Mouse (Mus musculus) hindbrain, embryonic 13.5 days (tissue): ENCODE results near the gene Cyth3. TPM values are rescaled to one million over a fixed set of nuclear protein-coding genes. Genes with fewer than 3 reads are reported as not detected.

Source experiments
- ATAC-seq: fragments of 200-750 bp; cut with Nextera tagmentation; 2 replicates; pipeline ENCODE4 v1.8.0; 2017; ENCODE audit warnings: moderate TSS enrichment; ENCODE audit not compliant: low FRiP score
- H3K27ac ChIP-seq: fragments of 300-500 bp; sonication (generic); 2 replicates; pipeline ENCODE4 v1.5.1; 2015; ENCODE audit warnings: inconsistent platforms, mild to moderate bottlenecking, moderate library complexity
- H3K27me3 ChIP-seq: fragments of 300-500 bp; sonication (generic); 2 replicates; pipeline ENCODE4 v1.6.1; 2015; ENCODE audit warnings: mild to moderate bottlenecking, inconsistent platforms
- H3K36me3 ChIP-seq: fragments of 300-500 bp; sonication (generic); 2 replicates; pipeline ENCODE4 v1.6.1; 2015; ENCODE audit warnings: mild to moderate bottlenecking, inconsistent platforms
- H3K4me1 ChIP-seq: fragments of 300-500 bp; sonication (generic); replicated peaks from 2 replicates; pipeline ENCODE4 v1.6.1; 2015; ENCODE audit warnings: inconsistent platforms
- H3K4me2 ChIP-seq: fragments of 300-500 bp; sonication (generic); 2 replicates; pipeline ENCODE4 v1.6.1; 2015; ENCODE audit warnings: inconsistent platforms, mild to moderate bottlenecking, moderate library complexity
- H3K4me3 ChIP-seq: fragments of 300-500 bp; sonication (generic); 2 replicates; pipeline ENCODE4 v1.5.1; 2015; ENCODE audit warnings: mild to moderate bottlenecking, inconsistent platforms
- H3K9ac ChIP-seq: fragments of 300-500 bp; sonication (generic); 2 replicates; pipeline ENCODE4 v1.6.1; 2015; ENCODE audit warnings: mild to moderate bottlenecking, inconsistent platforms
- H3K9me3 ChIP-seq: fragments of 300-500 bp; sonication (generic); 2 replicates; pipeline ENCODE4 v1.6.1; 2016; ENCODE audit warnings: inconsistent platforms
- WGBS: fragments of 180-500 bp; shearing (Covaris S2); methylation state at CpG from one replicate; pipeline ENCODE4 v1.1.7; 2015; 5-methylcytosine and 5-hydroxymethylcytosine counted together
- polyA plus RNA-seq: library from polyadenylated mRNA; unstranded; fragments of >200 nt; fragmentation: Nextera tagmentation; extraction: Ambion mirVana; gene quantifications from 2 replicates; pipeline ENCODE4 v1.2.1, GENCODE M21; 2015

The Cyth3 gene
- polyA plus RNA-seq, 1 experiment from 2014 or later = 34.2 TPM

GRCm38 (mm10) chr5:143630738-143631137 is 8.5 kb downstream of the Cyth3 start:
- H3K4me2 ChIP-seq = no peak overlapping the region
- no peak overlapping the region for H3K4me3 ChIP-seq
- no peaks in the 10 kb centered on the region for H3K36me3 ChIP-seq
- H3K9me3 ChIP-seq = no peaks in the 10 kb centered on the region
- H3K9ac ChIP-seq = no peak overlapping the region
- H3K27ac ChIP-seq = no peak overlapping the region
- ATAC-seq = no peak
- WGBS = 91% methylated on average over 8 of the region's 8 CpGs
- peaks cover 36% of the 10 kb centered on the region for H3K4me1 ChIP-seq
- no peaks in the 10 kb centered on the region for H3K27me3 ChIP-seq

- H3K27me3 ChIP-seq = no peaks in the 10 kb centered on the region
- H3K9me3 ChIP-seq = no peaks in the 10 kb centered on the region
- no peak overlapping the region for H3K4me2 ChIP-seq
- ATAC-seq = no peak
- no peak overlapping the region for H3K4me3 ChIP-seq
- no peak overlapping the region for H3K9ac ChIP-seq
- WGBS = 90% methylated on average over 8 of the region's 8 CpGs
- H3K36me3 ChIP-seq = no peaks in the 10 kb centered on the region
- H3K27ac ChIP-seq = no peak overlapping the region
- peaks cover 33% of the 10 kb centered on the region for H3K4me1 ChIP-seq
These were observed 9.3 kb downstream of the Cyth3 start for GRCm38 (mm10) chr5:143631559-143631958.

GRCm38 (mm10) chr5:143632674-143633557 is 10.7 kb downstream of the Cyth3 start:
- Histone ChIP-seq H3K4me2 (no peak overlapping the region), H3K4me3 (no peak overlapping the region), H3K27me3 (no peaks in the 10 kb centered on the region), H3K9ac (no peak overlapping the region), H3K27ac (peak overlapping the region; percentile 44; the same call in 1 of the 2 replicates), H3K9me3 (no peaks in the 10 kb centered on the region), H3K36me3 (no peaks in the 10 kb centered on the region), H3K4me1 (peaks cover 34% of the 10 kb centered on the region)
- ATAC-seq = no peak
- WGBS = 62% methylated on average over 9 of the region's 9 CpGs

- Histone ChIP-seq H3K9ac (peak overlapping the region; percentile 55; the same call in 1 of the 2 replicates), H3K4me2 (no peak overlapping the region), H3K36me3 (no peaks in the 10 kb centered on the region), H3K4me3 (no peak overlapping the region), H3K4me1 (peaks cover 38% of the 10 kb centered on the region), H3K27ac (peak overlapping the region; percentile 44; the same call in 1 of the 2 replicates), H3K27me3 (no peaks in the 10 kb centered on the region), H3K9me3 (no peaks in the 10 kb centered on the region)
- 67% methylated on average over 5 of the region's 5 CpGs for WGBS
- ATAC-seq = no peak
These were observed 11.3 kb downstream of the Cyth3 start for GRCm38 (mm10) chr5:143633558-143633871.

GRCm38 (mm10) chr5:143633877-143634276 is 11.6 kb downstream of the Cyth3 start:
- WGBS = 70% methylated on average over 4 of the region's 4 CpGs
- Histone ChIP-seq H3K4me2 (no peak overlapping the region), H3K9me3 (no peaks in the 10 kb centered on the region), H3K27ac (0 out of 2 replicates have a peak overlapping the region, but pooled peaks have one; percentile 44), H3K9ac (peak overlapping the region; percentile 55; the same call in 1 of the 2 replicates), H3K36me3 (no peaks in the 10 kb centered on the region), H3K4me1 (peaks cover 38% of the 10 kb centered on the region), H3K4me3 (no peak overlapping the region), H3K27me3 (no peaks in the 10 kb centered on the region)
- no peak for ATAC-seq

- Histone ChIP-seq H3K27me3 (no peaks in the 10 kb centered on the region), H3K36me3 (no peaks in the 10 kb centered on the region), H3K4me1 (peaks cover 38% of the 10 kb centered on the region), H3K9me3 (no peaks in the 10 kb centered on the region), H3K4me2 (no peak overlapping the region), H3K9ac (no peak overlapping the region), H3K4me3 (no peak overlapping the region), H3K27ac (no peak overlapping the region)
- WGBS = 66% methylated on average over 12 of the region's 12 CpGs
- no peak for ATAC-seq
These were observed 12.4 kb downstream of the Cyth3 start for GRCm38 (mm10) chr5:143634550-143635112.

GRCm38 (mm10) chr5:143635358-143635757 is 13.1 kb downstream of the Cyth3 start:
- no peak overlapping the region for H3K4me3 ChIP-seq
- no peak overlapping the region for H3K27ac ChIP-seq
- peaks cover 38% of the 10 kb centered on the region for H3K4me1 ChIP-seq
- no peak overlapping the region for H3K4me2 ChIP-seq
- H3K9me3 ChIP-seq = no peaks in the 10 kb centered on the region
- H3K36me3 ChIP-seq = no peaks in the 10 kb centered on the region
- H3K27me3 ChIP-seq = no peaks in the 10 kb centered on the region
- WGBS = 78% methylated on average over 11 of the region's 11 CpGs
- ATAC-seq = no peak
- H3K9ac ChIP-seq = no peak overlapping the region

- ATAC-seq = no peak
- H3K4me3 ChIP-seq = no peak overlapping the region
These were observed 13.9 kb downstream of the Cyth3 start for GRCm38 (mm10) chr5:143636173-143636572.

GRCm38 (mm10) chr5:143637832-143638420 is 15.7 kb downstream of the Cyth3 start:
- Histone ChIP-seq H3K4me2 (no peak overlapping the region), H3K27ac (peak overlapping the region; percentile 48; the same call in 1 of the 2 replicates), H3K27me3 (no peaks in the 10 kb centered on the region), H3K9me3 (no peaks in the 10 kb centered on the region), H3K4me1 (peaks cover 38% of the 10 kb centered on the region), H3K4me3 (no peak overlapping the region), H3K36me3 (no peaks in the 10 kb centered on the region), H3K9ac (no peak overlapping the region)
- 75% methylated on average over 11 of the region's 11 CpGs for WGBS
- no peak for ATAC-seq

More at GRCm38 (mm10) chr5:143636173-143636572, 13.9 kb downstream of the Cyth3 start:
- Histone ChIP-seq H3K9ac (no peak overlapping the region), H3K4me2 (no peak overlapping the region), H3K27me3 (no peaks in the 10 kb centered on the region), H3K36me3 (no peaks in the 10 kb centered on the region), H3K27ac (no peak overlapping the region), H3K4me1 (peaks cover 38% of the 10 kb centered on the region), H3K9me3 (no peaks in the 10 kb centered on the region)
- WGBS = 83% methylated on average over 7 of the region's 7 CpGs

- Histone ChIP-seq H3K27ac (no peak overlapping the region), H3K9ac (no peak overlapping the region), H3K9me3 (no peaks in the 10 kb centered on the region), H3K36me3 (no peaks in the 10 kb centered on the region), H3K4me1 (peaks cover 32% of the 10 kb centered on the region), H3K4me3 (no peak overlapping the region), H3K4me2 (no peak overlapping the region), H3K27me3 (no peaks in the 10 kb centered on the region)
- no peak for ATAC-seq
- 77% methylated on average over 7 of the region's 7 CpGs for WGBS
These were observed 16.4 kb downstream of the Cyth3 start for GRCm38 (mm10) chr5:143638516-143639270.

GRCm38 (mm10) chr5:143639329-143639728 is 17.1 kb downstream of the Cyth3 start:
- Histone ChIP-seq H3K27ac (no peak overlapping the region), H3K27me3 (no peaks in the 10 kb centered on the region), H3K9me3 (no peaks in the 10 kb centered on the region), H3K36me3 (no peaks in the 10 kb centered on the region), H3K9ac (no peak overlapping the region), H3K4me1 (peaks cover 28% of the 10 kb centered on the region), H3K4me3 (no peak overlapping the region), H3K4me2 (no peak overlapping the region)
- no peak for ATAC-seq
- 94% methylated on average over 4 of the region's 4 CpGs for WGBS

GRCm38 (mm10) chr5:143639810-143640209 is 17.6 kb downstream of the Cyth3 start:
- H3K27ac ChIP-seq = no peak overlapping the region
- H3K9ac ChIP-seq = no peak overlapping the region
- H3K4me1 ChIP-seq = peaks cover 23% of the 10 kb centered on the region
- WGBS = 90% methylated on average over 7 of the region's 7 CpGs
- H3K4me3 ChIP-seq = no peak overlapping the region
- no peaks in the 10 kb centered on the region for H3K27me3 ChIP-seq
- no peaks in the 10 kb centered on the region for H3K36me3 ChIP-seq
- no peak for ATAC-seq
- H3K4me2 ChIP-seq = no peak overlapping the region
- no peaks in the 10 kb centered on the region for H3K9me3 ChIP-seq
